Mouse (Mus musculus): ENCODE data around the gene Amdhd2. TPM values are rescaled to one million over a fixed set of nuclear protein-coding genes. Genes with fewer than 3 reads are reported as not detected.
"Not testable (repeated sequence)": the region's sequence is repeated elsewhere in the genome, so short reads cannot be mapped to it uniquely, and the experiment has no call there.

The Amdhd2 gene
- polyA plus RNA-seq, 1 experiment from 2014 or later, result 159 TPM

DNA sequence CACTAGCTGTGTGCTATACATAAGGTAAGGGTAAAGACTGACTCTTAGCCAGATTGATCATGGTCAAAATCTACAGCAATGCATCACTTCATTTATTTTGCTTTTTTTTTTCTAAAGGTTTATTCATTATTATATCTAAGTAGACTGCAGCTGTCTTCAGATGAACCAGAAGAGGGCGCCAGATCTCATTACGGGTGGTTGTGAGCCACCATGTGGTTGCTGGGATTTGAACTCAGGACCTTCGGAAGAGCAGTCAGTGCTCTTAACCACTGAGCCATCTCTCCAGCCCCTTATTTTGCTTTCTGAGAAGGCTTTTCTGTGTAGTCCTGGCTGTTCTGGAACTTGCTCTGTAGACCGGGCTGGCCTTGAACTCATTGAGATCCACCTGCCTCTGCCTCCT lies 30.6 kb downstream of the Amdhd2 start:
- not testable (repeated sequence) for H3K4me2 ChIP-seq (replicated peaks; ENCODE audit: low read depth); ATAC-seq; H3K4me3 ChIP-seq (ENCODE audit: low read depth, low read length); H3K27me3 ChIP-seq (replicated peaks; ENCODE audit: control insufficient read depth, insufficient read depth, low read length); H3K27ac ChIP-seq (ENCODE audit: low read depth, low read length); H3K36me3 ChIP-seq (ENCODE audit: control insufficient read depth, insufficient read depth); H3K4me1 ChIP-seq (replicated peaks; ENCODE audit: control insufficient read depth, insufficient read depth, low read length); H3K9ac ChIP-seq (ENCODE audit: low read depth, low read length); H3K9me3 ChIP-seq (ENCODE audit: control insufficient read depth)
- WGBS, result 86% methylated on average over 4 of the region's 4 CpGs
- peak; percentile 46 for TF ChIP-seq CTCF (IDR thresholded peaks at IDR 0.05; ENCODE audit: low read depth)

DNA sequence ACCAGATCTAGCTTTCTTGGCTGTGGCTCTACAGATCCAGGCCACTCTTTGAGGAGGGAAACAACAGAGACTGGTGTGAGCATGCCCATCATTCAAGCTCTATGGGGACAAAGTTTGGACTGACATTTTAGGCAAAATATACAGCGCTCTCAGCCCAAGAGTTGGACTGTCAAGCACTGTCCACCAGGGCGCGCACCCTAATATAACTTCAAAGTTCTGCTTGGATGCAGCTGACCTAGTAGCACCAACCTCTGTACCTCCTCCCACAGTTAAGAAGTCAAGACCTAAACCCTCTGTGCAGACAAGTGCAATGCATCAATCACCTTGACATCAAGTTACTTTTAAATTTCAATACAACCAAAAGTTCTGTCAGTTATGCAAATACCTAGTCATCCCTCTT lies 32.0 kb downstream of the Amdhd2 start:
- no peak overlapping the region for H3K4me3 ChIP-seq (ENCODE audit: low read depth, low read length)
- no peaks in the 10 kb centered on the region for H3K36me3 ChIP-seq (ENCODE audit: control insufficient read depth, insufficient read depth)
- no peak overlapping the region for H3K9ac ChIP-seq (ENCODE audit: low read depth, low read length)
- 91% methylated on average over 3 of the region's 3 CpGs for WGBS
- 0 out of 2 replicates have a peak, but pooled peaks cover 3% of the 10 kb centered on the region for H3K4me1 ChIP-seq (replicated peaks; ENCODE audit: control insufficient read depth, insufficient read depth, low read length)
- H3K27ac ChIP-seq (ENCODE audit: low read depth, low read length), result no peak overlapping the region
- H3K27me3 ChIP-seq (replicated peaks; ENCODE audit: control insufficient read depth, insufficient read depth, low read length), result no peaks in the 10 kb centered on the region
- H3K9me3 ChIP-seq (ENCODE audit: control insufficient read depth), result no peaks in the 10 kb centered on the region
- no peak for ATAC-seq
- H3K4me2 ChIP-seq (replicated peaks; ENCODE audit: low read depth), result no peak overlapping the region
- peak; percentile 25 for TF ChIP-seq CTCF (IDR thresholded peaks at IDR 0.05; ENCODE audit: low read depth)

DNA sequence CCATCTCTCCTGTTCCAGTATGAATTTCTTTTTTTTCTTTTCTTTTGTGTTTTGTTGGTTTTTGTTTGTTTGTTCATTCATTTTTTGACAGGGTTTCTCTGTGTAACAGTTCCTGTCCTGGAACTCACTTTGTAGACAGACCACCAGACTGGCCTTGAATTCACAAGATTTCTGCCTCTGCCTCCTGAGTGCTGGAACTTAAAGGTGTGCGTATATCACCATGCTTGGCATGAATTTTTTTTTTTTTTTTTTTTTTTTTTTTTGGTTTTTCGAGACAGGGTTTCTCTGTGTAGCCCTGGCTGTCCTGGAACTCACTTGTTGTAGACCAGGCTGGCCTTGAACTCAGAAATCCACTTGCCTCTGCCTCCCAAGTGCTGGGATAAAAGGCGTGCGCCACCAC lies 34.3 kb downstream of the Amdhd2 start:
- H3K9me3 ChIP-seq (ENCODE audit: control insufficient read depth); H3K36me3 ChIP-seq (ENCODE audit: control insufficient read depth, insufficient read depth); H3K4me2 ChIP-seq (replicated peaks; ENCODE audit: low read depth); H3K4me3 ChIP-seq (ENCODE audit: low read depth, low read length); H3K4me1 ChIP-seq (replicated peaks; ENCODE audit: control insufficient read depth, insufficient read depth, low read length); H3K27me3 ChIP-seq (replicated peaks; ENCODE audit: control insufficient read depth, insufficient read depth, low read length); ATAC-seq; H3K9ac ChIP-seq (ENCODE audit: low read depth, low read length); H3K27ac ChIP-seq (ENCODE audit: low read depth, low read length): not testable (repeated sequence)
- WGBS, result 80% methylated on average over 4 of the region's 4 CpGs

DNA sequence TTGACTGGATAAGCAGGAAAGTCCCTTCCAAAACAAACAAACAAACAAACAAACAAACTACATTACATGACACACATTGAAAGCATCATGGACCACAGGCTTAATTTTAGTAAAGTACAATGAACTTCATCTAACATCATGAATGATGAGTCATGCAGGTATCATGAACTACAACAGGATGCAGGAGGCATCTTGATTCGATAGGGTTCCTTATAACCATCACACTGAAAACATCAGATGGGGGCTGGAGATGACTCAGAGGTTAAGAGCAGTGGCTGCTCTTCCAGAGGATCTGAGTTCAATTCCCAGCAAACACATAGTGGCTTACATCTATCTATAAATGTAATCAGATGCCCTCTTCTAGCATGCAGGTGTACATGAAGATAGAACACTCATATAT lies 36.0 kb downstream of the Amdhd2 start:
- no peak for TF ChIP-seq CTCF (IDR thresholded peaks at IDR 0.05; ENCODE audit: low read depth)
- ATAC-seq, result no peak
- Histone ChIP-seq H3K9me3 (ENCODE audit: control insufficient read depth) (no peaks in the 10 kb centered on the region), H3K36me3 (ENCODE audit: control insufficient read depth, insufficient read depth) (no peaks in the 10 kb centered on the region), H3K4me2 (replicated peaks; ENCODE audit: low read depth) (no peak overlapping the region), H3K4me1 (replicated peaks; ENCODE audit: control insufficient read depth, insufficient read depth, low read length) (0 out of 2 replicates have a peak, but pooled peaks cover 3% of the 10 kb centered on the region), H3K27ac (ENCODE audit: low read depth, low read length) (no peak overlapping the region), H3K9ac (ENCODE audit: low read depth, low read length) (no peak overlapping the region), H3K4me3 (ENCODE audit: low read depth, low read length) (no peak overlapping the region), H3K27me3 (replicated peaks; ENCODE audit: control insufficient read depth, insufficient read depth, low read length) (no peaks in the 10 kb centered on the region)
- 81% methylated on average over 1 of the region's 1 CpGs for WGBS

DNA sequence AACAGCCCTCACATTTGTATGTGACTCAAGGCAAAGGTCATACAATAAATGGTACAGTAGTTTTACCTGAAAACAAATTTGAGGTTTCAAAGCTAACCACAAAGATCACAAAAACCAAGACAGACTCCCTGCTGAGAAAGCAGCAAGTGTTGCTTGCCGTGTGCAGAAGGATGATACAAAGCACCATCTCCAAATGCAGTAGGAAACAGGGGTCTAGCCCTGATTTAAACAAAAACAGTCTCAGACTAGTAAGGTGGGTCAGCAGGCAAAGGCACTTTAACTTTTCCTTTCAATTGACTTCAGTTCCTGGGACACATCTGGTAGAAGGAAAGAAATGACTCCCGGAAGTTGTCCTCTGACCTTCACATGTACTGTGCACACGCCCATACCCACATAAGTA lies 36.8 kb downstream of the Amdhd2 start:
- Histone ChIP-seq H3K27ac (ENCODE audit: low read depth, low read length) (no peak overlapping the region; the same call in 1 of the 2 replicates), H3K27me3 (replicated peaks; ENCODE audit: control insufficient read depth, insufficient read depth, low read length) (no peaks in the 10 kb centered on the region), H3K4me2 (replicated peaks; ENCODE audit: low read depth) (no peak overlapping the region), H3K4me3 (ENCODE audit: low read depth, low read length) (no peak overlapping the region), H3K9me3 (ENCODE audit: control insufficient read depth) (no peaks in the 10 kb centered on the region), H3K9ac (ENCODE audit: low read depth, low read length) (no peak overlapping the region), H3K4me1 (replicated peaks; ENCODE audit: control insufficient read depth, insufficient read depth, low read length) (0 out of 2 replicates have a peak, but pooled peaks cover 3% of the 10 kb centered on the region), H3K36me3 (ENCODE audit: control insufficient read depth, insufficient read depth) (no peaks in the 10 kb centered on the region)
- WGBS, result 60% methylated on average over 3 of the region's 3 CpGs
- no peak for TF ChIP-seq CTCF (IDR thresholded peaks at IDR 0.05; ENCODE audit: low read depth)
- ATAC-seq, result no peak

DNA sequence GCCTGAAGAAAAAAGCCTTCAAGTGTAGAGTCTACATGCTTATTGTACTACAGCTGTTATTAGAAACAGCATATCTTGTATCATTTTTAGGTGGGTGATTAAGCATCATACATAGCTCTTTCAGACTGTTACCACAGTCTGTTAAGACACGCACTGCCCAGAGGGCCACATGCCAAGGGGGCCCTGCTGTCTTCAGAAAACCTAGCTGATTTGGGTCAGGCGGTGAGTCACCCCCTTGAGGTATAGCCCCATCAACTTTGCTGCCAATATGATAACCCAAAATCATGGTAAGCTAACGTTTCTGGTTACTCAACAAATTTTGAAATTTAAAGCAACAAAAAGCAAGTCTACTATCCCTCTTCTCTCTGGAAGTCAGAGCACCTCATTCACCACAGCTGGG lies 44.1 kb downstream of the Amdhd2 start:
- 79% methylated on average over 3 of the region's 3 CpGs for WGBS
- Histone ChIP-seq H3K36me3 (ENCODE audit: control insufficient read depth, insufficient read depth) (no peaks in the 10 kb centered on the region), H3K27ac (ENCODE audit: low read depth, low read length) (no peak overlapping the region), H3K4me3 (ENCODE audit: low read depth, low read length) (no peak overlapping the region), H3K4me1 (replicated peaks; ENCODE audit: control insufficient read depth, insufficient read depth, low read length) (0 out of 2 replicates have a peak, but pooled peaks cover 2% of the 10 kb centered on the region), H3K9me3 (ENCODE audit: control insufficient read depth) (no peaks in the 10 kb centered on the region), H3K27me3 (replicated peaks; ENCODE audit: control insufficient read depth, insufficient read depth, low read length) (no peaks in the 10 kb centered on the region), H3K4me2 (replicated peaks; ENCODE audit: low read depth) (no peak overlapping the region), H3K9ac (ENCODE audit: low read depth, low read length) (no peak overlapping the region)
- no peak for ATAC-seq
- TF ChIP-seq CTCF (IDR thresholded peaks at IDR 0.05; ENCODE audit: low read depth), result no peak

DNA sequence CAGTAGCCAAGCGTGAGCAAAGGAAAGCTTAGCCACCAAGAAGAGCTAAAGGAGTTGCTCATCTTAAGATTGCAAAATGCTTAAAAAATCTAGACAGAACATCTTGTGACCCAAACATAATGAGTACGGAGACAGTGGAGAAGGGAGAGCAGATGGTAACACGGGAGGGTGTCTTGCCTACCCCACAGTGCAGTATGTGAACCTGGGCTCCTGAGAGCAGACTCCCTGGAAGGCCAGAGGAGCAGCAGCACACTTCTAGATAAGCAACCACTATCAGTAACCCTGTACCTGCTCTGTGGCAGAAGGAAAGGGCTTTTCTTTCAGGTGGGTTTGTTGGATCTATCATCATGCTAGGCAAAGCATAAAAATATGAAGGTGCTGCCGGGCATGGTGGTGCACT lies 50.5 kb downstream of the Amdhd2 start:
- Histone ChIP-seq H3K9me3 (ENCODE audit: control insufficient read depth) (no peaks in the 10 kb centered on the region), H3K9ac (ENCODE audit: low read depth, low read length) (no peak overlapping the region), H3K4me2 (replicated peaks; ENCODE audit: low read depth) (no peak overlapping the region), H3K27ac (ENCODE audit: low read depth, low read length) (no peak overlapping the region), H3K4me1 (replicated peaks; ENCODE audit: control insufficient read depth, insufficient read depth, low read length) (0 out of 2 replicates have a peak, but pooled peaks cover 2% of the 10 kb centered on the region), H3K36me3 (ENCODE audit: control insufficient read depth, insufficient read depth) (peaks cover 22% of the 10 kb centered on the region), H3K4me3 (ENCODE audit: low read depth, low read length) (no peak overlapping the region), H3K27me3 (replicated peaks; ENCODE audit: control insufficient read depth, insufficient read depth, low read length) (no peaks in the 10 kb centered on the region)
- no peak for TF ChIP-seq CTCF (IDR thresholded peaks at IDR 0.05; ENCODE audit: low read depth)
- no peak for ATAC-seq
- WGBS, result 73% methylated on average over 4 of the region's 4 CpGs
